Comparison of ENCODE assay signal across 8 mouse cellular contexts in the genomic region with DNA sequence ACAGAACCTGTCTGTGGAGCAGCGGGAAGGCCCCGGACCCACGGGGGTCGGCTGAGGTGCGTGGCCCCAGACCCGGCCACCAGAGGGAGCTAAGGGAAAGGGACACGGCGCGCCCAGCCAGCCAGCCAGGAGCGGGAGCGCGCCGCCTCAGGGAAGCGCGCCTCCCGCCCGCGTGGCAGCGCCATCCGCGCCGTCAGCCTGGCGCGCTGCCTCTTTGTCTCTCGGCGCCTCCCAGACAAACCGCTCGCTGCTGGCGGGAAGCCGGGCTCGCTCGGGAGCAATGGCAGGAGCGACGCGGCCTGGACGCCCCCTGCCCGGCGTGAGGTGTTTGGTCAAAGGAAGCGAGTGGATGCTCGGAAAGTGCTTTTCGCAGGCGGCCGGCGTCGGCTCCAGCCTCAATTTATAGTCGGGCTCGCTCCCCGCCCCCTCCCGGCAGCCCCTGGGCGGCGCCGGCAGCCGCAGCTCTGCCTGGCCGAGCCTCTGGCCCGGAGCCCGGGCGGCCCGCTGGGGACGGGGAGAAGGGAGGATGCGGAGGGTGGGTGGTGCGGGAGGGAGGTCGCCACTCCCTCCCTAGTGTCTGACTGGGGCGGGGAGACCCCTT. TPM values are rescaled to one million over a fixed set of nuclear protein-coding genes. Genes with fewer than 3 reads are reported as not detected.
DNase-seq lines count a peak whose midpoint lies in the region; ATAC-seq lines count a peak whose summit lies in the region.

No protein-coding gene starts in this region.

- H3K9ac ChIP-seq in intestine, embryonic 14.5 days (ENCODE audit: low read length) = peak overlapping the region; percentile 64

- WGBS in intestine, embryonic 14.5 days = 0% methylated on average over 55 of the region's 63 CpGs

- peak; percentile 90 to 96 for DNase-seq in adrenal gland, adult (ENCODE audit: inconsistent age in 2 of 2, low spot score in 1 of 2)
- peak; percentile 91 for DNase-seq in embryo, embryonic 10 days (ENCODE audit: low spot score)
- peak; percentile 93 for DNase-seq in gastrocnemius, postnatal 14 days
- DNase-seq in intestine, embryonic 14.5 days (ENCODE audit: low spot score) = peak; percentile 95
- DNase-seq in left cerebral cortex, postnatal 14 days (ENCODE audit: low spot score in 2 of 2) = peak; percentile 87 to 88
- DNase-seq in right cerebral cortex, postnatal 14 days = peak; percentile 90
- DNase-seq in urinary bladder, postnatal 25 days (ENCODE audit: low spot score) = peak; percentile 89

- H3K27ac ChIP-seq in intestine, embryonic 14.5 days (ENCODE audit: low read depth) = peak overlapping the region; percentile 94

- peak; percentile 87 for ATAC-seq in intestine, embryonic 14.5 days (replicated peaks; ENCODE audit: low FRiP score, low TSS enrichment, low read depth)
- peak; percentile 75 for ATAC-seq in megakaryocyte-erythroid progenitor cell, adult 5-6 weeks (replicated peaks; ENCODE audit: low FRiP score, low TSS enrichment, poor library complexity, severe bottlenecking)

- peak overlapping the region; percentile 81 for H3K4me2 ChIP-seq in intestine, embryonic 14.5 days (ENCODE audit: low read length)

- H3K27me3 ChIP-seq in intestine, embryonic 14.5 days (replicated peaks; ENCODE audit: control insufficient read depth, insufficient read depth, low read length) = no peaks in the 10 kb centered on the region

- peak overlapping the region; percentile 52 for H3K4me3 ChIP-seq in intestine, embryonic 14.5 days (ENCODE audit: low read depth, low read length)

- intact Hi-C loops in gastrocnemius, postnatal 14 days (cut with DNase I; ENCODE audit: low total_unique reads) = no loop called here
- intact Hi-C loops in left cerebral cortex, postnatal 14 days (cut with DNase I) = loop anchor here (2.0 kb wide), 1 partner anchor 20 kb away; a partner anchor contains a TSS

- peaks cover 14% of the 10 kb centered on the region; the same call in 1 of the 2 replicates for H3K36me3 ChIP-seq in intestine, embryonic 14.5 days (ENCODE audit: control insufficient read depth, insufficient read depth, low read length)

- no peaks in the 10 kb centered on the region for H3K9me3 ChIP-seq in intestine, embryonic 14.5 days (ENCODE audit: control insufficient read depth, low read length)

- peaks cover 14% of the 10 kb centered on the region for H3K4me1 ChIP-seq in intestine, embryonic 14.5 days (replicated peaks; ENCODE audit: control insufficient read depth, insufficient read depth, low read length)

RNA-seq across cellular contexts. Expression of a gene that starts 20.3 kb away (rescaled TPM):
- total RNA-seq in gastrocnemius, postnatal 14 days (2021) = 1 to 10 TPM; 5.1 to 6.0 TPM
- polyA plus RNA-seq in intestine, embryonic 14.5 days (2014; fragmentation: Nextera tagmentation; extraction: Ambion mirVana) = 3.6 and 4.9 TPM in 2 replicates
- total RNA-seq in left cerebral cortex, postnatal 14 days (2021) = 10 to 100 TPM; 75.3 to 77.1 TPM
- 5.2 and 8.7 TPM in 2 replicates for total RNA-seq in megakaryocyte-erythroid progenitor cell, adult 5-6 weeks (2014; fragmentation: Nextera tagmentation)
- 1.6 and 13.8 TPM in 2 replicates for total RNA-seq in megakaryocyte-erythroid progenitor cell, adult 5-6 weeks (2017)

RNA-seq across cellular contexts. Expression of a gene that starts 33.2 kb away (rescaled TPM):
- under 1 TPM; 0.27 to 0.45 TPM for total RNA-seq in gastrocnemius, postnatal 14 days (2021)
- polyA plus RNA-seq in intestine, embryonic 14.5 days (2014; fragmentation: Nextera tagmentation; extraction: Ambion mirVana) = 0.05 TPM in 1 of 2 replicates, not detected in the other
- under 1 TPM; 0.07 to 0.15 TPM for total RNA-seq in left cerebral cortex, postnatal 14 days (2021)
- not detected in 2 replicates for total RNA-seq in megakaryocyte-erythroid progenitor cell, adult 5-6 weeks (2014; fragmentation: Nextera tagmentation)
- total RNA-seq in megakaryocyte-erythroid progenitor cell, adult 5-6 weeks (2017) = not detected in 2 replicates

RNA-seq across cellular contexts. Expression of a gene that starts 35.1 kb away (rescaled TPM):
- total RNA-seq in gastrocnemius, postnatal 14 days (2021) = under 1 TPM; 0.42 to 0.53 TPM
- not detected in 2 replicates for polyA plus RNA-seq in intestine, embryonic 14.5 days (2014; fragmentation: Nextera tagmentation; extraction: Ambion mirVana)
- total RNA-seq in left cerebral cortex, postnatal 14 days (2021) = not detected
- not detected in 2 replicates for total RNA-seq in megakaryocyte-erythroid progenitor cell, adult 5-6 weeks (2014; fragmentation: Nextera tagmentation)
- total RNA-seq in megakaryocyte-erythroid progenitor cell, adult 5-6 weeks (2017) = not detected in 2 replicates

RNA-seq across cellular contexts. Expression of a gene that starts 49.9 kb away (rescaled TPM):
- not detected for total RNA-seq in gastrocnemius, postnatal 14 days (2021)
- polyA plus RNA-seq in intestine, embryonic 14.5 days (2014; fragmentation: Nextera tagmentation; extraction: Ambion mirVana) = 0.18 TPM in 1 of 2 replicates, not detected in the other
- total RNA-seq in left cerebral cortex, postnatal 14 days (2021) = not detected
- total RNA-seq in megakaryocyte-erythroid progenitor cell, adult 5-6 weeks (2014; fragmentation: Nextera tagmentation) = not detected in 2 replicates
- not detected in 2 replicates for total RNA-seq in megakaryocyte-erythroid progenitor cell, adult 5-6 weeks (2017)

RNA-seq across cellular contexts. Expression of a gene that starts 50.4 kb away (rescaled TPM):
- total RNA-seq in gastrocnemius, postnatal 14 days (2021) = under 1 TPM; 0.13 to 0.18 TPM
- 0.09 and 0.12 TPM in 2 replicates for polyA plus RNA-seq in intestine, embryonic 14.5 days (2014; fragmentation: Nextera tagmentation; extraction: Ambion mirVana)
- total RNA-seq in left cerebral cortex, postnatal 14 days (2021) = under 1 TPM in 1 of 2 experiments, not detected in 1; 0.09 TPM
- not detected in 2 replicates for total RNA-seq in megakaryocyte-erythroid progenitor cell, adult 5-6 weeks (2014; fragmentation: Nextera tagmentation)
- not detected in 2 replicates for total RNA-seq in megakaryocyte-erythroid progenitor cell, adult 5-6 weeks (2017)

Comparison
In these comparisons a context has a peak if more than half of its experiments do, and no peak if none do; other contexts are left out.
1. Peak in every context shown above with its lines: DNase-seq, ATAC-seq, H3K4me3 ChIP-seq and H3K27ac ChIP-seq.
2. RNA of a gene that starts 20.3 kb away (total RNA-seq): 75.3 to 77.1 TPM in left cerebral cortex, postnatal 14 days; 1.6 to 13.8 TPM in megakaryocyte-erythroid progenitor cell, adult 5-6 weeks and 5.1 to 6.0 TPM in gastrocnemius, postnatal 14 days; every median in the first group is over 4 times any median in the second.